Mouse (Mus musculus): ENCODE measurements around the gene Mxra7.

DNA sequence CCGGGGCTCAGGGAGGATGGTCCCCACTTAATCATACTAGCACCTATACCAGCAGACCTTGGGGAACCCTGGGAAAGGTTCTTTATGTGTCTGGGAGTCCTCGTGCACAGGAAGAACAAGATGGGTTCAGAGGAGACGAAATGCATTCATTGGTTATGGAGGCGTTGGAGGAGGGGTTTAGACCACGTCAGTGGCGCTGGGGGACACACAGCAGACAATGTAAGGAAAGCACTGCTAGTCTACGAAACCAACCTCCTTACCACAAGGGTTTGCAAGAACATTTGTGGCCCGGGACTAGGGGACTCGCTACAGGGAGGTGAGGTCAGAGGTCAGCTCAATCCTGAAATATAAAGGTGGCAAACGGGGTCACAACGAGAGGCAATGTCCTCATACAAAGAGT, 17.3 kb downstream of the Mxra7 start:
- TF ChIP-seq CTCF (conservative IDR thresholded peaks at IDR 0.05; ENCODE audit: low read length) (no peak), NANOG (IDR thresholded peaks at IDR 0.05; ENCODE audit: borderline replicate concordance, low read length) (no peak), POU5F1 (IDR thresholded peaks at IDR 0.05; ENCODE audit: borderline replicate concordance, low read length) (no peak)
